Mouse (Mus musculus) forelimb bud, embryonic 11.5 days (tissue): ENCODE results near the gene Col27a1.

Experiments
- DNase-seq: peaks from one replicate; pipeline ENCODE4 v3.0.0-alpha.2; 2012; ENCODE audit warnings: low read depth, low spot score

The Col27a1 gene

DNA sequence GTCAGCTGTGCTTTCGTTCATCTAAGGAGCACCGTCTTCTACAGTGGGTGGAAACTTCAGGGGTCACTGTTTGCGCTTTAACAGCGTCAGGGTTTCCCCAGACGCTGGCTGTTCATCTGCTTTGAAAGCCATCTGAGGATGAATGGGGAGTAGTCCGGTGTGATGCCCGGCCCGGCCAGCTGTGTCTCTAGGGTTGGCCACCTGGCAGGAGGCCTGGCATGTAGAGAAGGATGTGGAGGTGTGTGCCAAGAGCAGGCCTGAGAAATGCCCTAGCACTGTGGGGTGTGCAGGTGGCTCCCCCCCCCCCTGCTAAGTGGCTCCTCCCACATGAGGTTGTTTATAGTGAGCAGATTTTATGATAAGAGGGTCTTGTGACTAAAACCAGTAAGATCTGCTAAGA lies 8.4 kb downstream of the Col27a1 start:
- DNase-seq = no peak

DNA sequence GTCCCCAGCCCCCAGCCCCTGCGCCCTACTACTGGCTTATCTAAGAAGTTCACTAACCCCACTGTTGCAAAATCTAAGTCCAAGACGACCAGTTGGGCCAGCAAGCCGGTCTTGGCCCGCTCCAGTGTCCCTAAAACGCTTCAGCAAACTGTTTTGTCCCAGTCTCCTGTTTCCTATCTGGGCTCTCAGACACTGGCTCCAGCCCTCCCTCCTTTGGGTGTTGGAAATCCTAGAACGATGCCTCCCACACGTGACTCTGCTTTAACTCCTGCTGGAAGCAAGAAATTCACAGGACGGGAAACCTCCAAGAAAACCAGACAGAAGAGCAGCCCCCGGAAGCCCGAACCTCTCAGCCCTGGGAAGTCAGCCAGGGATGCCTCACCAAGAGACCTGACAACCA lies 11.6 kb downstream of the Col27a1 start:
- DNase-seq = no peak

DNA sequence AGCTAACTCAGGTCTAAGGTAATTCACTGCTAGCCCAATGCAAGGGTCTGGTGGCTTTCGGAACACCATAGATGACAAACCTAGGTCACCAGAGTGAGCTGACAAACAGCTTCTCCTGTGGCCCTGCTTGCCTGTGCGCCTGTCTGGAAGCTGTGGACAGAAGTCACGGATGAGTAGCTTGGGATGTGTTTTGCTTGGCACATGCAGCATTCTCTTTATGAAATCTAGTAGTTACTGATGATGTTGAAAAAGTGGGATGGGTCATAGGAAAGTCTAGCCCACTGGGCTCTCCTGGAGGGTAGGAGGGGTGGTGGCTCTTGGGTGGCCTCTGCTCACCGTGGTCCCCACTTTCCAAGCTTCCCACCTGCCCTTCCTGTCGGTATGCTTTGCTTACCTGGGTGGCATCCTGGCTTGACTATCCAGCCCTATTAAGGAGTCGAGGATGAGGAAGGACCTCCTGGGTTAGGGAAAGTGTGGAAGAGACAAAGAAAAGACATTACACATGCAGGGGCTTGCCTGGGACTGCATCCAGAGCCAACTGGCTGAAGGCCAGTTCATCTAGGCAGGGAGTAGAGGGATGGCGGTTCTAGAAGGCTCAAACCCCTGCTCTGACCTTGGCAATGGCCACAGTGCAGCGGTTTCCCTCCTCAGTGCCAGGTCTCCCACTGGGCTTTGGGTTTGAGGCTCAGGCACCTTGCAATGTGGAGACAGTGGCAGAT lies 12.5 kb downstream of the Col27a1 start:
- no peak for DNase-seq

DNA sequence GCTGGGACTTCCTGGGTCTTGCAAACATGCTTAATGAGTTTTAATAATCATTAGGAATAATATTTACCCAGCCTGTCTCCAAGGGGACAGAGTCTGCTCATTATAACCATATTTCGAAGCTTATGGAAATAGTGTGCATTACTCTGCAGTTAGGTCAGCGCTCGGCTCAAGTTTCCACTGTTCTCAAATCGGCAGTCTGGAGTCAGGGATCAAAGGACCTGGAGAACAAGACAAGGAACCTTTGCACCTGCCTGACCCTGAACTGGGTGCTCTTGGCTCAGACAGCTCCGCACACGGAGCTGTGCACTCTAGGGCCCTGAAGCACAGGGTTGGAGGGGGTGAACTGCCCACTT lies 13.1 kb downstream of the Col27a1 start:
- DNase-seq = no peak

DNA sequence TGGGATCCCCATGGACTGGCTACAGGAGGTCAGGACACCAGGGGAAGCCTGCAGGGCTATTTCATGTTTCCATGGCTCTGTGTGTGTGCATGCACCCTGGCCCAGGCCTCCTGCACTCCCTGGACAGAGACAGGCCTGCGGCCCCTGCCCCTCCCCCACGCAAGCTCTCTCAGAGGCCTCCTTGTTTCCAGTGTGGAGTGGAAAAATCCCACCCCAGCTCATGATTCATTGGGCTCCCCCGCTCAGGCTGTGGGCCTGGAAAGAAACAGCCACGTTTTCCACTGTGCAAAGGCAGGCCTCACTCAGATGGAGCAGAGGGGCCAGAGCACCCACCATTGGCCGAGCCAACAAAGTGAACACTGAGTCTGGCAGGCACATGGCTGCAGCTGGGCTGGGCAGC lies 15.1 kb downstream of the Col27a1 start:
- DNase-seq = peak; percentile 43

DNA sequence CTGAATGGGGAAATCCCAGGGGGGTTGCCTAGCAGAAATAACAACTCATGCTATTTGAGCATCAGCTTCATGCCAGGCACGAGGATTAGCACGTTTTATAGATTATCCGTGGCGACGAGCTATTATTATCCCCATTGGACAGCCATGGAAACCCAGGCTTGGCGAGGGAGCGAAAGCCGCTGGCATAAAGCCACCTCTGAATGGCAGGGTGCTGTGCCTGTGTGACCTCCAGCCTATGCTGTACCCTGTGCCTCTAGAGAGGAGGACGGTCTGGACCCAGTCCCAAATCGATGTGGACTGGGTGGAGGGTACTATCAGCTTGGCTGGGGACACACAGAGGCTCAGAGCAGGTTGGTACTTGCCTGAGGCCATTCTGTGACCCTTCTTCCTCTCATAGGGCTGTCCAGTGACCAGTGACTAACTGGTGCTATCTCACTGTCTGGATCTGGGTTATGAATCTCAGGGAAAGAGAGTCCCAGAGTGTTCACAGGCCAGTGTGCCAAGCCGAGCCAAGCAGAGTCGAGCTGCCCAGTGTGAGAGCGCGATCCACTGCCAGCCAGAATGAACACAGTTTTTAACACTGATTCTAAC lies 16.3 kb downstream of the Col27a1 start:
- no peak for DNase-seq

DNA sequence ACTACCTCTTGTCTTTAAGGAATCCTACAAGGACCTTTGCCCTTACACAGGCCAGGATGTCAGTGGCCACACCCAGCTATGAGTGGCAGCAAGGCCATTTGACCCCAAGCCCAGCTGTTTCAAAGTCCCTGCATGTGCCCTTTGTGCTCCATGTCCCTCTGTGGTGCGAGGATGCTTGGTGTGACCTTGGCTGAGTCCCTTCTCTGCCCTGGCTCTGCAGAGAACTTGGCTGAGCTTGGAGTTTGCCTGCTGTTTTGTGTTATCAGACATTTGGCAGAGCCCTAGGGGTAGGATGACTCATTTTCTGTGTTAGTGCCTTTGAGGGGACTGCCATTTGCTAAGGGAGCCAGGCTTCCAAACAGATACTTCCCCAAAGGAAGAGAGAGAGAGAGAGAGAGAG lies 17.3 kb downstream of the Col27a1 start:
- DNase-seq = no peak

DNA sequence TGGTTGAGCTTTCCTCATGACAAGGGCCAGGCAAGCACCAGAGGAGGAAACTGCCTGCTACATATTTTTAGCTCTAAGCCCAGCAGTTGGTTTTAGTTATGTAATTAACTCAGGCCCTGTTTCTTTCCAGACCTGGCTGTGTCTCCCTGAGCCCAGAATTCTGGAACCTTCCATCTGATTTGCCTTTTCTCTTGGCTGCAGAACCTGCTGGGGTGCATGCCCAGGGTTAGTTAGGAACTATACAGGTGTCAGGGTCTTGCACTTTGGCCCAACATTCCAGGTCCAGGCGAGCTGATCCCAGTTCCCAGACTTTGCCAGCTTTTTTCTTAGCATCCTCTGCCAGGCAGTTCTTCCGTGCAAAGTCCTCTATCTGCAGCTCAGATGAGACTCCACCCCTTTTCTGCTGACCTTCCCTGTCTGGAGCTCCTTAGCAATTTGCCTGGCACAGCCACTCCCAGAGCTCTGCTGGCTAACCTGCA lies 18.8 kb downstream of the Col27a1 start:
- no peak for DNase-seq

DNA sequence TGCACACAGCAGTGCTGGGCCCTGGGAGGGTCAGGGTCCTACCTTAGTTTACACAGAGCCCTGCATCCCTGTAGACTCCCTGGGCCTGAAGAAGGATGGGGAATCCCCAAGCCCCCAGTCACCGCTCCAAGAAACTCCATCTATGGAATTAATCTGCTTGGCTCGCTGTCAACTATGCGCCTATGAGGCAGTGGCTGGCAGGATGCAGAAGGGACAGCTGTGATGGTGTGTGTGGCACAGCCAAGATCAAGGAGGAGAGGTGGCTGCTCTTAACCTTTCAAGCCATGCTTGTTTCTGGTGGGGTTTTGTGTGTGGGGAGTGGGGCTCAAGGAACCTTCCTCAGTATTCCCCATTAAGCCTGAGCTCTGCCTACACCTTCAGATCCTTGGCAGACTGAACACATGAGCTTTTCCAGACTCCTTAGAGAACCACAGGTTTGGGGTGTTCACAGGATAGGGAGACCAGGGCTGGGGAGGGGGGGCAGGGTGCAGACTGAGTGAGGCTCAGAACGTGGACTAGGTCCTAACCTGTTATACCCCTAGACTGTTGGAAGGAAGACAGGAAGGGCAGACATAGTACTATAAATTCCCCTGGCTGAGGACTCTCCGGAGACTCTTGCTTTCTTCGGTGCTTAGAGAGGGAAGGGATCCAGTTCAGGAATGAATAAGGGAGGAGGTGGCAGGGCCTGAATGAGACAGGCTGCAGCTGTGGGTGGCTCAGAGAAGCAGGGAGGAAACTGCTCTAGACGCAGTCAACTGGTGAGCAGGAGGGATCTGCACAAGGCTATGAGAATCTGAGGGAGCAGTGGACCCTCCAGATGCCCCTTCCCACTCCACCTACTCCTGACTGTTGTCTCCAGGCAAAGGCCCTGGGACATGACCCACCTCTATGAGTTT lies 20.0 kb downstream of the Col27a1 start:
- no peak for DNase-seq

DNA sequence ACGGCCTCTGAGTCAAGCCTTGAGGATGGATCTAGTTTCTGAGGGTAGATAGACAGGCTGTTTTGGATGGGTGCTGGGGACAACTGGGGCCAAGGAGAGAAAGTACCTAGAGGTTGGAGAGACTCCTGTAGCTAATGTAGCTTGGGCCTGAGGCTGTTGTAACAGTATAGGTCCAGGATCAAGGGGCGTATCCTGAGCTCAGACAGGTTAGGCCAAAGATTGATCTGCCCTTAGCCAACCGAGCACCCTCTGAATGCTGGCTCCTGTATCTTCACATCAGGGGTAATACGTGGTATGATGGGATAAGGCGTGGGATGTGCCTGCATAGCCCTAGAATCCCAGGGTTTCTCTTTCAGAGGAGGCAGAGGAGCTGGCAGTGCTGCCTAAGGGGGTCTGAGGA lies 21.0 kb downstream of the Col27a1 start:
- DNase-seq = no peak

DNA sequence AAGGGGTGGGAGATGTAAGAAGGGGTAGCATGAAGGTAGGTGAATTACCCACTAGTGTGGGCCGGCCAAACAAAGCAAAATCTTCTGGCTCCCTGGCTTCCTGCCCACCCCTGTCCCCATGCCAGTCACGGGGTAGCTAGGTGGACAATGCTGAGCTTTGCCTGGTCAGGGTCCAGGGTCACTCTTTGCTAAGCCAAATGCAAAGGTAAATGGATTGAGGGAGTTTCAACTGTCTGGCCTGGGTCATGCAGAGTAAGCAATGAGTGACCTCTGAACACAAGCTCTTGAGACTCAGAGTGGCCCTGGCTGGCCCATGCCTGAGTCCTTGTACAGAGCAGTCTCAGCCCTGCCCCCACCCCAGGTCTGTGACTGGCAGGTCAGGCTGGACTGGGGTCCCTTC lies 22.4 kb downstream of the Col27a1 start:
- no peak for DNase-seq

DNA sequence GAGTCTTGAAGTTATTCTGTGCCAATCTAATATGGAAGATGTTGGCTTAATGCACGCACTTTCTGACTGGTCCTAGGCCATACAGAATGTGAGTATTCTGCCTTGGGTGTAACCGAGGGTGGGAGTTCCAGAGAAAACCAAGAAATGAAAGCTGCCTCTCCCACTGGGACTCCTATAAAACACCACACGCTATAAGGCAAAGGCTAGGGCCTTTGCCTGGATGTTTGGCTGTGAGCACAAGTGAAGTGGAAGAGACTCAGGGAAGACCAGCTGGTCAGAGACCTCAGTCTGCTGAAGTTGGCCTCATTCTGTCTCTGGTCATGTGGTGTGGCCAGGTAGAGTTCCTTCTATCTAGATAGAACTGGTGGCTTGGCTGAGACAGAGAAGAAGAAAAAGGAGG lies 23.4 kb downstream of the Col27a1 start:
- DNase-seq = no peak

DNA sequence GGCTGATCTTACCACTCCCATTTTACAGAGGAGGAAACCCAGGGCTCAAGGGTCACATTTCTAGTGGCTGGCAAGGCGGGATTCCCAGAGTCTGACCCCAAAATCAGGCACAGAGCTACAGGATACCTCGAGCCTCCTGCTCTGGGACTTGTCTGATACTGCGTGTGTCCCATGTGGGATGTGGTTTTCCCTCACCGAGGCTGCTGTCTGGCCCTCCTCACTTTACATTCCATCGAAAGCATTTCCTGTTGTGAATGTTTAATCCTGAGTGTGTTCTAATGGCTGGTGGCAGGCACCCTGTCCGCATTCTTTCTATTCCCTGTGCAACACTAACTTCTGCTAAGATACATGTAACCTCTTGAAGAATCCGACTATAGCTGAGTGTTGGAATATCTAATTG lies 24.3 kb downstream of the Col27a1 start:
- no peak for DNase-seq

DNA sequence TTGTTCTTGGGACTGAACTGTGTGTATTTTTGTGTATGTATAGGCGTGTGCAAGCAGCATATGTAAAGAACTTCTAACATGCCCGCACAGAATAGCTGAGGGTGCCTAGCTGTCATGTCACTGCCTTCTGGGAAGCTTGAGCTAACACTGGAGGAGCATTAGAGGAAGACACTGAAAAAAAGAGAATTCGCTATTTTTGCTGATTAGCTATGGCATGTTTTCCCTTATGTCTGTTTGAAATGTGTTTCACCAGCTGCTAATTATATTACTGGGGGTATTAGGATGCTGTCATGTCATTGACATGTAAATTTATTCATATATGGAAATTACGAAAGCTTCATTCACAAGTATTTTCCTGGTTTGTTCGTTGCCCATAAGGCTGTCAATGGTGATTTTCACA lies 24.9 kb downstream of the Col27a1 start:
- no peak for DNase-seq

DNA sequence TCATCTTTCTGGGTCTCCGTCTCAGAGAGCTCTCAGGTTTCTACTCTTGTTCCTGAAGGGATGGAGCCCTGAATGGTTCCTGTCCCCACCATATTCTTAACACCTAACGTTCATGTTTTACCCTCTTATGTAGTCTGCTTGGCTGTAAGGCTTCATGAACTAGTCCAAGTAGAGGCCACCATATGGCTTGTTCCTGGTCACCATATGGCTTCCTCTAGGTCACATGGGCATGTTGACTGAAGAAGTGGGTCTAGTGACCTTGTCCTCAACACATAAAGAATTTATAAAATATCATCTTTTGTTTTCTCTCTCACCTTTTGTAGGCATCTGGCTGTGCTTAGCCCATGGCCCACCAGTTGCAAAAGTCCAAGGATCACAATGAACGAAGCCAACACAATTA lies 27.2 kb downstream of the Col27a1 start:
- no peak for DNase-seq

DNA sequence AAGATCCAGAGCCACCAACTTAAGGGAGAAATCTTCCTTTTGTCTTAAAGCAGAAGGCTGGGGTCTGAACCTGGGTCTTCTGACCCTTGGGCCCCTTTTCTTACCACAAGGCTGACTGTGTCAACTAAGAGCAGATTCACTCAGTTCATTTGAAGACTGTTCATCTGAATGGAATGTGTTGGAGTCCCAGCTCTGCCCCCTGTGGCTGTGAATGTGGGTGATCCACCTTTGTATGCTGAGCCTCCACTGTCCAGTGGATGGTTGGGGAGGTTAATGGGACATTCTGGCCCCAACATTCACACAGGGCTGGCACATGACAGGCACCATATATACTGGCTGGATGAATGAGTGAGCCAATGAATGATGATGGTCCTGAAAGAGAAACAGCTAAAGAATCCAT lies 34.2 kb downstream of the Col27a1 start:
- DNase-seq = no peak

DNA sequence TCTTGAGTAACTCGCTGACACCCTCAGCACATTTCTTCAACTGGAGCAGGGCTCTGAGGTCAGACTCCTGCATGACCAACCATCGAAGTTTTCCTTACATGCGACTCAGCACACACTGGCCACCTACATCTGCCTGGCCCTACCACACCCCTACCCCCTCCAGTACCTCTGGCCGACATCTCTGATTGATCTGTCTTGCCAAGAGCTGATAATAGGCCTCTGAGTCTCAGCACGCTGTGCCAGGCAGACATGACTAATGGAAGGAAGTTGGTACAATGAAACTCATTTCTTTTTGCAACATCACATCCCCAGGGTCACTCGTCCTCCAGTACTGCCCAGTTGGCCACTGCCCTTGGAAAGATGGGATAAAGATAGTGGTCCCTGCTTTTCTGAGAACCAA lies 35.1 kb downstream of the Col27a1 start:
- no peak for DNase-seq

DNA sequence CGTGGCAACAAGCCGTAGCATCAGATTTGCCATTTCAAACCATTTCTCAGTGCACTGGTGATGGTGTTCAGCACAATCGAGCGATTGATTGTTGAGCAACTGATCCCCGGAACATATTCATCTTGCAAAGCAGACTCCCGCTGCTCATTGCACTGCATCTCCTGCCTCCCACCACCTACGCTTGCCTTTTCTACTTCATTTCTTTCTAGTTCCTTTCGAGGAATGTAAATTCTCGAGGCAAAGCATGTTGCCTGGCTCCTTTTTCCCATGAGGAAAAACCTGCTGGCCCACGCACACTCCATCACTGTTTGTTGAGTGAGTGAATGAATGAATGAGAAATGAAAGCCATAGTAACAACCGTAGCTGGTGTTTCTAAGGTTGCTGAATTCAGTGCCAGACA lies 38.0 kb downstream of the Col27a1 start:
- no peak for DNase-seq

DNA sequence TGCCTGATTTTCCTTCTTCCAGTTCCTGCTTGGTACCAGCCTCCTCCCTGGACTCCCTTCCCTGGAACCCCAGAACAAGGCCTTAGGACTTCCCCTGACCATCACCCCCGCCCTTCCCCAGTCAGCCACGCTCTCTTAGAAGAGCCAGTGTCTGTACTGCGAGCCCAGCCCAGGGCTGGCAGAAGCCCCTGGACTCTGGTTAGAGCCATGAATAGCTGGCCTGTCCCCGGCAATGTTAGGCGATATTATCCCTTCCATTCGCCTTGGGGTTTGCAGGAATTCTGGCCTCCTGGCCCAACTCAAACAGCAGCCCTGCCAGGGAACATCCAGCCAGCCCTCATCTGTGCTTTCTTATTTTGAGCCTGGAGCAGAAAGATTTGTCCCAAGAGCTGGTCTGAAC lies 39.9 kb downstream of the Col27a1 start:
- DNase-seq = no peak

DNA sequence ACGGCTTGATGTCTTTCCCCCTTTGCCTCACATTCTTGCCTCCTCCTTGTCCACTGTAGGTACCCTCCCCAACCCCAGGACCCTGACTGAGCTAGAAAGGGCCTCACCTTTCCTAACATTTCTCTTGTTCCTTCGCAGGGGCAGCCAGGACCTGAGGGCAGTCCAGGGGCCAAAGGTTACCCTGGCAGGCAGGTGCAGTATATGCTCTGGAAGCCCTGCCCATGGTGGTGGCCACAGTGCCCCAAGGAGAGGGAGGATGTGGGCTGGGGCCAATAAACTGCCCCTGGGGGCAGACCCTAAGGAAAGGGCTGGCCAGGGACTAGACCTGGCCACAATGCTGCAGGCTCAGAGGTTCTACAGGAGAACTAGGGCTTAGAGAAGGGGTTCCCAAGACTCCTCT lies 40.3 kb downstream of the Col27a1 start:
- no peak for DNase-seq

DNA sequence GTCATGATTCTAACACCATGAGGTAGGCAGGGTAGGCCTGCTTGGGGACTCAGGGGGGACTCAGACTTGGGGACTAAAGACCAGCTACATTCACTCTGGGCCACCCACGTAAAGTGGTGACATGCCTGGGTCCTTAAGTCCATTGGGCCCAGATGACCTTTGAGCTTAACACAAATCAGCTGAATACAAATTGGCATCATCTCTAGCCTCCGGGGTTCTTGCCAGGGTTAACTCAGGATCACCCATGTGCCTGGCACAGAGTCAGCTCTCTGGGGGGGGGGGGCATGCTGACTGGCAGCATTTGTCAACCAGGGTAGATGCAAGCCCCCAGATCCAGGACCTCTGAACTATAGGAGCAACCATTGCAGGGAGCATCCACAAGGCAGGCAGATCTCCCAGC lies 42.6 kb downstream of the Col27a1 start:
- no peak for DNase-seq

DNA sequence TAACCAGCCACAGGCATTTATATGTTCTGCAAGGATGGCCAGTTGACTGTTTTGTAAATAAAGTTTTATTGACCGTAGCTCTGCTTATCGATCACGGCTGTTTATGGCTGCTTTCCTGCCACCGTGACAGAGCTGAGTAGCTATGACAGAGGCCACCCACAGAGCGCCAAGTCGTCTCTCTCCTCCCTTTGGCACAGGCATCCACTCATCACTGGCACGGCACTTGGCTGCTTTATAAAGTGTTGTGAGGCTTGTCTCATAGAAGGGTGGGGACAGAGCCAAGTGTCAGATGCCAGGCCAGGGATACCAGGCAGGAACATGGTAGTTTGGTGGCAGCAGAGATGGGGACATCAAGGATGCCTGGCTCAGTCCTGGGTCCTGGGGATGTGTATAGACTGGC lies 43.5 kb downstream of the Col27a1 start:
- no peak for DNase-seq

DNA sequence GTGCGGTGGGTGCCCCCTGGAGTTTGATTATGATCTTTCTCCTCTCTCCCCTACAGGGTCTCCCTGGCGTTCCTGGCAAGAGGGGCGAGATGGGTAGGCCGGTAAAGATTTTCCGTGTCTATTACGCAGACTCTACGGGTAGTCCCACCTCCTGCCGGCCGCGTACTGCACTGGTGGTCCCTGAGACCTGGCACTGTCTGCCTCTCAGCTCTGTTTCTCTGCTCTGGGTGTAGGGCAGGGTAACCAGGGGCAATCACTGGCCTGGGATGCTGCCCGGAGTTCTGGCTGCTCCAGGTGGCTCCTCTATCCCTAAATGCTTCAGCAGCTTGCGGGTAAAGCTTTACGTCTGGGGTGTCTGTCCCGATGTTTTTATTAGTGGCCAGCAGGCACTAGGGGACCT lies 44.3 kb downstream of the Col27a1 start:
- DNase-seq = no peak
